Mouse (Mus musculus): ENCODE measurements around the gene Gm20388.

DNA sequence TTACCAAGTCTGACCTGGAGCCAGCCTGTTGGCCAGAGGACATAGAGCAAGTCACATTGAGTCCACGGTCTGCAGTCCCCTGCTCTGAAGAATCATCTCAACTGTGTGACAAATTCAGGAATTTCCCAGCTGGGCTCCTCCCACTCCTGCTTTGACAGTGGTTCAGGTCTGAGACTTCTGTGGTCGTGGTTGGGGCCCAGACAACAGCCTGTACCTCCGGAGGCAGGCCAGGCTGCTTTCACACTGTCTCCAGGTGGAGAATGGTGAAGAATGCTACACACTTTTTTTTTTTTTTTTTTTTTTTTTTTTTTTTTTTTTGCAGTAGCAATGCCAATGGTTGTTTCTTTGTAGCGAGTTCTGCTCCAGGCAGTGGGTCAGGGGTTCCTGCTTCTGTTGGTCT, 4175.0 kb downstream of the Gm20388 start:
- no peak for TF ChIP-seq CTCF (IDR thresholded peaks at IDR 0.05; ENCODE audit: borderline replicate concordance, insufficient read depth, low read depth, low read length)
- no peak for TF ChIP-seq POLR2A (IDR thresholded peaks at IDR 0.05; ENCODE audit: borderline replicate concordance, insufficient read depth, low read length)
